Mouse (Mus musculus) heart, postnatal 14 days (tissue): ENCODE results near the gene Pou4f1. TPM values are rescaled to one million over a fixed set of nuclear protein-coding genes. Genes with fewer than 3 reads are reported as not detected.
A peak's percentile ranks its signal among the peaks of the same experiment; 100 is the strongest.

Source experiments
- DNase-seq, 2 experiments: peaks; one replicate each; pipeline ENCODE4 v3.0.0; 2021 to 2022
- intact Hi-C: fragments of 180-260 bp; cut with DNase I; formaldehyde crosslinking; loops from one replicate; pipeline ENCODE4 v1.15.1; 2025
- total RNA-seq, 2 experiments: library from RNA; stranded (reverse); gene quantifications; 2 replicates each; pipeline ENCODE4 v1.2.3; 2021

The Pou4f1 gene
- total RNA-seq, 2 experiments from 2014 or later, result 0.05 TPM; not detected in 1

DNA sequence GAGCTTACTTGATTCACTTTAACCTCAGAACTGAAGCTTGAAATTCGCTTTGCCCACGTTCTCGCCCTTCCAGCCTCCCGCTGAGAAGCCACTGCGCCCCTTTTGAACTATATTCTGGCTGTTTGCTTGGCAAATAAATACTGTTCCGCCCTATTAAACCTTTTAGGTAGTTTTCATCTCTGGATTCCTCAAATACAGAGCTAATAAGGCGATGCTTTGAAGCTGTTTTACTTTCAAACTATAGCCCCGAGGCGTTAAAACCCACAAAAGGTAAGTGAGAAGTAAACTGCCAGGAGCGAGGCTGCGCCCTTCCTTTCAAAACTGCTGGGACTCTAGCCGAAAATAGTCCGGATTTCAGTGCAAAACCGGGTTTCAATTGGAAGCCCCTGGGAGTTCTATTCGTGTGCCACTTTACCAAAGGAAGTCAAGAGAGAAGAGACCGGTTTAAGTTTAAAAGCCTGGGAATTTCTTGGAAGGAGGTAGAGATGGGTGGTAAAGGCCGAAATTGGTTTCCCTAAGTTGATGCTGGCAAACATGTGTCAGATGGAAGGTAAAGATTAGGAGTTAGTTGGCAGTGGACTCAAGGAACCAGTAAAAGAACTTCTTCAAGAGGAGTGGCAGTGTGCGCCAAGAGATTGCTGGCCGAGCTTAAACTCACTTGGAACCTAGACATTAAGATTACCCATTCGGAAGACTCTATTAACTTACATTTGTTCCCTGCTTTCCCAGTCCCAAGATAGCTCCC, 9.7 kb downstream of the Pou4f1 start:
- intact Hi-C loops, result no loop called here

DNA sequence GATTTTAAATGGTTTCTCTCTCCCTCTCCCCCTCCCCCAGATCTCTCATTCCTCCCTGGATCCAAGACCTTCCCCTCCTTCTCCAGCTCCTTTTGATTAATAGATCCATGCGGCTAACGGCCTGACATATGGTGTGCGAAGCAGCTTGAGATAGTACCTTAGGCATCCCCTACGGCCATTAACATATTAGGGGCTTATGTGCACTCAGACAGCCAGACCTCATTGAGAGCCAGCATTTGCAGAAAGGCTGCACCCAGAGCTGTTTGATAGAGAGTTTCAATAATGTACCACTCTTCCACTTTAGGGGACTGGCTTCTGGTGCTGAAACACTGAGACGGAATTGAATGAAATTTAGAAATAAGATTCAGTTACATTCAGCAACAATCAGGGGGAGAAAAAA, 10.8 kb downstream of the Pou4f1 start:
- DNase-seq, result no peak
- intact Hi-C loops, result no loop called here

More for the DNA sequence above, 9.7 kb downstream of the Pou4f1 start:
- DNase-seq, result no peak

DNA sequence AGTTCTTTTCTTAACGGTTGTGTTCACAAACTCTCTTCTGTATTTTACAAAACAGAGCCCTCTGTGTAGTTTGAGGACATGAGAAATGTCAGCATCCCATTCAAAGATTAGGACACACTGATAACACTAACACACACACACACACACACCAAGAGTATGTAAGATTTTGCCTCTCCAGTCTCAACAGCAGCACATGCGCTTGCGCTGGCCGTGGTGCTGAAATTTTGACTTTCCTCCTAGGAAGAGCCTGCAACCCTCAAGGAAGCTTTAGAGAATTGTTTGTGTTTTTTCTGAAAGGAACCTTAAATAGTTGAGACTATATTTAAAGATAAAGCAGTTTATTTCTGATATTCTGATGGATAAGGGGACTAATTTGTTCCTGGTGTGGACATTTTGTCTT, 14.0 kb downstream of the Pou4f1 start:
- DNase-seq, result peak; percentile 64 to 75
- intact Hi-C loops, result no loop called here

DNA sequence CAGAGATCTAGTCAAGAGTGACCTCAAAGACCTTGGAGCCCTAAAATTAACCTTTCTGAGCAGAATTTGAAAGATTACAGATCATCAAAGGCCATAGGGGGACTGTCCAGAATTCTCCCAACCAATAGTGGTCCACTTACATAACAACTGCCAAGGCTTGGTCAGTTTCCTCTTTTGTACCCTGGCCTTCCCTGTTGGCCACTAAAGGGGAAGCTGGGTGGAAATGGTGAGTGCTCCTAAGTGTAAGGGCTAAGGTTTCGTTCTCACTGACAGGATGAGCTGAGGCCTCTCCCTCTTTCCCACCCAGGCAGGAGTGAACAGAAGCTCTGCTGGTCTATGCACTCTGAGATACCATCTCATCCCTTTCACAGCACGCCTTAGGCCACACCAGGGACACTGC, 33.5 kb downstream of the Pou4f1 start:
- no peak for DNase-seq
- intact Hi-C loops, result no loop called here

DNA sequence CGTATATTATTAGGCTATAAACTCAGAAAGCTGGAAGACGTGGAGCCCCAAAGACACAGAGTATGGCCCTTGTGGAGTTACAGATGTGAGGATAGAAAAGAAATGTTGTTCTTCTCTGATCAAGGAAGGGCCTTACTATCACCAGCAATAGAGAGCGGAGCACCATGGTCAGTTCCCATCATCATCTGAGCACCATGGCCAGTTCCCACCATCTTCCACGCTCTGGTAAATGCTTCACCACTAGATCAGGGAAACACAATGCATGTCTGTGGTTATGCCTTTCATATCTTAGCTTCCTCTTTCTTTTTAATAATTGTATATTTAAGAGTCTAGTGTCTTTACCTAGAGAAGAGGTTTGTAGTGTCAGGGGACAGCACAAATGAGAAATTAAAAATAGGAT, 37.0 kb downstream of the Pou4f1 start:
- DNase-seq, result peak in 1 of 2 experiments; percentile 2
- intact Hi-C loops, result no loop called here

DNA sequence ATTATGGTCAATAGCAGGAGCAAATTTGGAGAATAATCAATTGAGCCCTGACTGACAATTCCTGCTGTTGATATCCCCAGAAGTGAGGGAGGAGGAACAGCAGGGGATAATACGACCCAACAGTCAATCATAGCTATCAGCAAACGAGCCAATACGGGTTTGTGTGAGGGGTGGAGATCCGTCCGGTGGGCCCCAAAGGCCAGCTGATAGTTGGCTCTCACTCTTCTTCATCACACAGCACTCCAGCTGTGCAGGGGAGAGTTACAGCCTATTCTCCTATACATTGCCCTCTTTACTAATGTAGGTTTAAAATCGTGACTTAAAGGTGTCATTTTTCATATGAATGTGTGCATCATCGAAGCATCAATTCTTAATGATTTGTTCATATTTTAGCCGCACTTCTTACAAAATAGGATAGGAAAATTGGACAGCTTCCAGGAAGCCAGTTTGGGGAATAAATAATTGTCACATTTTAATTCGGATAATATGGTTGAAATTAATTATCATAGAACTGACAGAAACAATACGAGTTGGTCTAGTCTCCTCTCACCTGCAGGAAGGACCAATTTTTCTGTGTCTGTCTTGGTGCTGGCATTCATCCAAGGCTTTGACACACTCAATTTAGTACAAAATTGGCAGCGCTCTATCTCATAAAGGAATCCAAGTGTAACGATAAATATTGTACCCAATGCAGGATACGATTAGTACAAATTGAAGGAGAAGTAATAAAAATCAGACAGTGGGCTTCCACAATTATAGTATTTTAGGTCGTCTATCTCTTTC, 43.9 kb downstream of the Pou4f1 start:
- no peak for DNase-seq
- intact Hi-C loops, result no loop called here

Other genes with a start within 250 kb of the Pou4f1 start
- 1 to 10 TPM; 5.0 to 6.0 TPM for gene Rnf219, start 54.6 kb upstream of the Pou4f1 start, total RNA-seq